Mouse (Mus musculus) midbrain, embryonic 13.5 days (tissue): Measurements from ENCODE around the gene Usp29. TPM values are rescaled to one million over a fixed set of nuclear protein-coding genes. Genes with fewer than 3 reads are reported as not detected.
"Not testable (repeated sequence)": the region's sequence is repeated elsewhere in the genome, so short reads cannot be mapped to it uniquely, and the experiment has no call there.

ENCODE experiments used
- ATAC-seq: fragments of 200-750 bp; cut with Nextera tagmentation; 2 replicates; pipeline ENCODE4 v1.8.0; 2017; ENCODE audit warnings: mild to moderate bottlenecking, moderate TSS enrichment, moderate library complexity
- H3K27ac ChIP-seq: fragments of 300-500 bp; sonication (generic); 2 replicates; pipeline ENCODE4 v1.5.1; 2015; ENCODE audit warnings: inconsistent platforms, mild to moderate bottlenecking, moderate library complexity
- H3K27me3 ChIP-seq: fragments of 300-500 bp; sonication (generic); 2 replicates; pipeline ENCODE4 v1.6.1; 2015; ENCODE audit warnings: mild to moderate bottlenecking, inconsistent platforms
- H3K36me3 ChIP-seq: fragments of 300-500 bp; sonication (generic); 2 replicates; pipeline ENCODE4 v1.6.1; 2015; ENCODE audit warnings: mild to moderate bottlenecking, inconsistent platforms
- H3K4me1 ChIP-seq: fragments of 300-500 bp; sonication (generic); replicated peaks from 2 replicates; pipeline ENCODE4 v1.6.1; 2015; ENCODE audit warnings: inconsistent platforms
- H3K4me2 ChIP-seq: fragments of 300-500 bp; sonication (generic); replicated peaks from 2 replicates; pipeline ENCODE4 v1.6.1; 2015; ENCODE audit warnings: moderate library complexity, mild to moderate bottlenecking, inconsistent platforms
- H3K4me3 ChIP-seq: fragments of 300-500 bp; sonication (generic); replicated peaks from 2 replicates; pipeline ENCODE4 v1.5.1; 2015; ENCODE audit warnings: mild to moderate bottlenecking, inconsistent platforms
- H3K9ac ChIP-seq: fragments of 300-500 bp; sonication (generic); replicated peaks from 2 replicates; pipeline ENCODE4 v1.6.1; 2015; ENCODE audit warnings: mild to moderate bottlenecking, inconsistent platforms
- H3K9me3 ChIP-seq: fragments of 300-500 bp; sonication (generic); 2 replicates; pipeline ENCODE4 v1.6.1; 2016; ENCODE audit warnings: mild to moderate bottlenecking, inconsistent platforms
- WGBS: fragments of 180-500 bp; shearing (Covaris S2); methylation state at CpG from one replicate; pipeline ENCODE4 v1.1.7; 2015; 5-methylcytosine and 5-hydroxymethylcytosine counted together
- polyA plus RNA-seq: library from polyadenylated mRNA; unstranded; fragments of >200 nt; fragmentation: Nextera tagmentation; extraction: Ambion mirVana; gene quantifications from 2 replicates; pipeline ENCODE4 v1.2.1, GENCODE M21; 2015

Gene Usp29
- polyA plus RNA-seq, 1 experiment from 2014 or later, result 31.1 TPM

GRCm38 (mm10) chr7:6886896-6887295 is 156.5 kb downstream of the Usp29 start:
- H3K9ac ChIP-seq, result no peak overlapping the region
- no peak overlapping the region for H3K4me2 ChIP-seq
- H3K4me3 ChIP-seq, result no peak overlapping the region
- no peaks in the 10 kb centered on the region for H3K27me3 ChIP-seq
- 90% methylated on average over 1 of the region's 1 CpGs for whole genome bisulfite sequencing
- no peak for ATAC-seq
- peaks cover 14% of the 10 kb centered on the region for H3K4me1 ChIP-seq
- H3K36me3 ChIP-seq, result no peaks in the 10 kb centered on the region
- no peaks in the 10 kb centered on the region for H3K9me3 ChIP-seq
- H3K27ac ChIP-seq, result no peak overlapping the region

GRCm38 (mm10) chr7:6889871-6890270 is 159.5 kb downstream of the Usp29 start:
- Histone ChIP-seq H3K4me3 (no peak overlapping the region), H3K9me3 (no peaks in the 10 kb centered on the region), H3K4me1 (peaks cover 21% of the 10 kb centered on the region), H3K27me3 (no peaks in the 10 kb centered on the region), H3K4me2 (no peak overlapping the region), H3K9ac (no peak overlapping the region), H3K36me3 (no peaks in the 10 kb centered on the region), H3K27ac (no peak overlapping the region)
- WGBS, result 91% methylated on average over 5 of the region's 5 CpGs
- ATAC-seq, result no peak

- H3K4me2 ChIP-seq, result no peak overlapping the region
- 53% methylated on average over 3 of the region's 3 CpGs for WGBS
- peaks cover 30% of the 10 kb centered on the region for H3K4me1 ChIP-seq
- H3K27ac ChIP-seq, result no peak overlapping the region
- no peaks in the 10 kb centered on the region for H3K36me3 ChIP-seq
- H3K4me3 ChIP-seq, result no peak overlapping the region
- no peaks in the 10 kb centered on the region for H3K27me3 ChIP-seq
- no peaks in the 10 kb centered on the region for H3K9me3 ChIP-seq
- ATAC-seq, result peak; percentile 22; the same call in 1 of the 2 replicates
- H3K9ac ChIP-seq, result no peak overlapping the region
Measured at GRCm38 (mm10) chr7:6891206-6891605, 160.8 kb downstream of the Usp29 start.

- ATAC-seq, H3K4me3 ChIP-seq, H3K27me3 ChIP-seq, H3K9me3 ChIP-seq, H3K27ac ChIP-seq, H3K36me3 ChIP-seq, H3K4me2 ChIP-seq, H3K9ac ChIP-seq: not testable (repeated sequence)
- WGBS, result 46% methylated on average over 4 of the region's 4 CpGs
- peaks cover 18% of the 10 kb centered on the region for H3K4me1 ChIP-seq
Measured at GRCm38 (mm10) chr7:6897021-6897420, 166.6 kb downstream of the Usp29 start.

- Histone ChIP-seq H3K4me3 (no peak overlapping the region), H3K9me3 (no peaks in the 10 kb centered on the region), H3K4me1 (0 out of 2 replicates have a peak, but pooled peaks cover 2% of the 10 kb centered on the region), H3K4me2 (no peak overlapping the region), H3K36me3 (no peaks in the 10 kb centered on the region), H3K27me3 (no peaks in the 10 kb centered on the region), H3K9ac (no peak overlapping the region), H3K27ac (no peak overlapping the region)
- WGBS, result 92% methylated on average over 7 of the region's 7 CpGs
- ATAC-seq, result no peak
Measured at GRCm38 (mm10) chr7:6900672-6901071, 170.3 kb downstream of the Usp29 start.

- Histone ChIP-seq H3K27me3 (no peaks in the 10 kb centered on the region), H3K9me3 (no peaks in the 10 kb centered on the region), H3K4me3 (no peak overlapping the region), H3K36me3 (no peaks in the 10 kb centered on the region), H3K27ac (no peak overlapping the region), H3K9ac (no peak overlapping the region), H3K4me2 (no peak overlapping the region), H3K4me1 (no peaks in the 10 kb centered on the region)
- 86% methylated on average over 8 of the region's 8 CpGs for WGBS
- ATAC-seq, result no peak
Measured at GRCm38 (mm10) chr7:6903489-6903888, 173.1 kb downstream of the Usp29 start.

- Histone ChIP-seq H3K36me3 (no peaks in the 10 kb centered on the region), H3K4me3 (no peak overlapping the region), H3K27ac (no peak overlapping the region), H3K9ac (no peak overlapping the region), H3K9me3 (no peaks in the 10 kb centered on the region), H3K27me3 (no peaks in the 10 kb centered on the region), H3K4me2 (no peak overlapping the region), H3K4me1 (peaks cover 26% of the 10 kb centered on the region)
- 74% methylated on average over 7 of the region's 7 CpGs for WGBS
- no peak for ATAC-seq
Measured at GRCm38 (mm10) chr7:6910527-6910926, 180.1 kb downstream of the Usp29 start.

GRCm38 (mm10) chr7:6911731-6912130 is 181.4 kb downstream of the Usp29 start:
- Histone ChIP-seq H3K9me3 (no peaks in the 10 kb centered on the region), H3K36me3 (no peaks in the 10 kb centered on the region), H3K4me2 (no peak overlapping the region), H3K4me3 (no peak overlapping the region), H3K27ac (no peak overlapping the region), H3K4me1 (peaks cover 26% of the 10 kb centered on the region), H3K27me3 (no peaks in the 10 kb centered on the region), H3K9ac (no peak overlapping the region)
- 0 out of 2 replicates have a peak, but pooled peaks have one; percentile 15 for ATAC-seq
- 82% methylated on average over 5 of the region's 5 CpGs for WGBS

GRCm38 (mm10) chr7:6913439-6914380 is 183.3 kb downstream of the Usp29 start:
- Histone ChIP-seq H3K4me1 (peaks cover 37% of the 10 kb centered on the region), H3K9ac (peak overlapping the region; percentile 56), H3K27me3 (no peaks in the 10 kb centered on the region), H3K4me3 (peak overlapping the region; percentile 36), H3K36me3 (no peaks in the 10 kb centered on the region), H3K27ac (peak overlapping the region; percentile 84), H3K9me3 (no peaks in the 10 kb centered on the region), H3K4me2 (peak overlapping the region; percentile 61)
- ATAC-seq, result peak; percentile 64
- 11% methylated on average over 30 of the region's 30 CpGs for WGBS

- ATAC-seq, result no peak
- Histone ChIP-seq H3K4me3 (no peak overlapping the region), H3K27me3 (no peaks in the 10 kb centered on the region), H3K4me2 (no peak overlapping the region), H3K9me3 (no peaks in the 10 kb centered on the region), H3K27ac (no peak overlapping the region), H3K9ac (no peak overlapping the region), H3K36me3 (no peaks in the 10 kb centered on the region), H3K4me1 (peaks cover 57% of the 10 kb centered on the region)
- WGBS, result 71% methylated on average over 5 of the region's 5 CpGs
Measured at GRCm38 (mm10) chr7:6917126-6917525, 186.7 kb downstream of the Usp29 start.

- peak; percentile 59 for ATAC-seq
- H3K9ac ChIP-seq, result no peak overlapping the region
- H3K36me3 ChIP-seq, result no peaks in the 10 kb centered on the region
- H3K4me1 ChIP-seq, result peaks cover 48% of the 10 kb centered on the region
- no peak overlapping the region for H3K4me2 ChIP-seq
- no peak overlapping the region for H3K4me3 ChIP-seq
- peak overlapping the region; percentile 81; the same call in 1 of the 2 replicates for H3K27ac ChIP-seq
- no peaks in the 10 kb centered on the region for H3K9me3 ChIP-seq
- WGBS, result 12% methylated on average over 10 of the region's 10 CpGs
- H3K27me3 ChIP-seq, result no peaks in the 10 kb centered on the region
Measured at GRCm38 (mm10) chr7:6918267-6918666, 187.9 kb downstream of the Usp29 start.

GRCm38 (mm10) chr7:6919131-6919870 is 188.9 kb downstream of the Usp29 start:
- H3K9ac ChIP-seq, result peak overlapping the region; percentile 23; the same call in 1 of the 2 replicates
- H3K4me2 ChIP-seq, result no peak overlapping the region
- no peaks in the 10 kb centered on the region for H3K27me3 ChIP-seq
- no peak overlapping the region for H3K4me3 ChIP-seq
- no peaks in the 10 kb centered on the region for H3K36me3 ChIP-seq
- no peaks in the 10 kb centered on the region for H3K9me3 ChIP-seq
- peaks cover 37% of the 10 kb centered on the region for H3K4me1 ChIP-seq
- peak overlapping the region; percentile 81 for H3K27ac ChIP-seq
- 64% methylated on average over 1 of the region's 1 CpGs for WGBS
- peak; percentile 65 for ATAC-seq
